Mouse (Mus musculus): ENCODE measurements around the gene Ube2e1.

DNA sequence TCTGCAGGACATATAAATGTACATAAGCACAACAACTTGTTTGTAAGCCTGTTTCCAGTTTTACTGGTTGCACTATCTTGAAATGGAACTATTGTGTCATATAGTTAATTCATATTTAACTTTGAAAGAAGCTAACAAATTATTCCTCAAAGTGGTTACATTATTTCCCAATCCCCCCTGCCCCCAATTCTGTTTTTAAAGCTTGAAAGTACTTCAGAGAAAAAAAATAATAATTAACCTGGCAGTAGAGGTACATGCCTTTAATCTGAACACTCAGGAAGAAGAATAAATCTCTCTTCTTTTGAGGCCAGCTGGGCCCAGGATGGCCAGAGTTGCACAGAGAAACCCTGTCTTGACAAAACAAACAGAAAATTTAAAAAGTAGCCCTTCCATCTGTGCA, 37.4 kb upstream of the Ube2e1 start:
- TF ChIP-seq CTCF (IDR thresholded peaks at IDR 0.05; ENCODE audit: low read depth, low read length), result no peak
- no peak for TF ChIP-seq GATA1 (IDR thresholded peaks at IDR 0.05; ENCODE audit: borderline replicate concordance, low read length)
- TF ChIP-seq TAL1 (conservative IDR thresholded peaks at IDR 0.05; ENCODE audit: low read depth, low read length), result no peak
- TF ChIP-seq POLR2AphosphoS5 (IDR thresholded peaks at IDR 0.05; ENCODE audit: insufficient replicate concordance, low read depth, low read length), result no peak

All from G1E (cell line).